Mouse (Mus musculus): ENCODE measurements at regions not wholly inside any gene's neighbourhood (a gene's known extent, or its start where the extent isn't known, plus 50 kb on each side); places are given as distances from the start of the nearest gene placed in this dataset.

DNA sequence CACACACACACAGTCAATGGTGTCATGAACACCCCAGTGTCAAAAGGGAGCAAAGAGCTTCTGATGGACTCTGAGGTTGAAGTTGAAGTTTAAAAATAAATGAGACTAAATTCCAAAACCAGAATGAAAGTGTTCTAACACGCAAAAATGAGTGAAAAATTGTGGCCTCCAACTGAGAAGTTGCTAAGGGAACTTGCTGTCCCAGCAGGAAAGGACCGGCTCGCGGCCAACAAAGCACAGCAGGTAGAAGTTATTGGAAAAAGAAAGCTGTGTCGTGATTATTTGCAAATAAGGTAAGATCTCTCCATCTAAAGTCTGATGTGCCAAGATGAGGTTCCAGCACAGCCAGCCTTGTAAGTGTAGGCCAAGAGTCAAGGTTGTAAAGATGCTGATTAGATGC is 169.7 kb downstream of the Nrp2 start:
- no peak for DNase-seq (ENCODE audit: low spot score in 2 of 2)
- intact Hi-C loops (cut with DNase I): no loop called here

DNA sequence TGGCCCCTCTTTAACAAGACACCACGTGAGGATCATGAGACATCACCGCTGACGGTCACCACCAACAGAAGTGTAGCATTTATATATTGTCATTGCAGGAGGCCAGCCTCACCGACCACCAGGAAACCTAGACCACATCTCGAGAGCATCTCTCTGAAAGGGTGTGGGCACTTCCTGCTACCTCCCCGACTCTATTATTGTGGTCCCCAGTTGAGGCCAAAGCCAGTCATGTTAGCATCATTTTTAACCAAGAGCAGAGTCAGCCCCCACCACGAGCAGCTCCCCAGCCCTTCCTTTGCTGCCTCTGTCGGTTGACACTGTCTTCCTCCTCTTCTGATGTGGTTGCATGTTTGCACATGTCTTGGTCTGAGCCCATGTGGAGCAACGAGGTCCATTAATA is 172.5 kb downstream of the Nrp2 start:
- DNase-seq (ENCODE audit: low spot score in 2 of 2): no peak
- intact Hi-C loops (cut with DNase I): no loop called here

DNA sequence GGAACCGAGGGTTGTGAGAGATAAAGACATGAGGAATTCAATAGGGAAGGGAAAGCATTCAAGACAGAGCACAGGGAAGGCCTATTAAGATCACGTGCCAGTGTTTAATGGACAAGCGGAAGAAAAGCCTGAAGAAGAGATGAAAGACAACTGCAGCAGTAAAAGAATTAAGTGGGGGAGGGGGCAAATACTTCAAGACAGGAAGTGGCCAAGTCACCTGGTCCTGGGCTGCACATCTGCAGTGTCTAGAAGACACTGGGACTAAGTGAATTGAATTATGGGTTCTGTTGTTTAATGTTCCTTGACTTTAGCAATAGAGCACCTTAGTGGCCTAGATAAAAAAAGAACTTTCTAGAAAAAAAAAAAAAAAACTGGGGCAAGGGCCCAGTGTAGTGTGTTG is 173.6 kb downstream of the Nrp2 start:
- intact Hi-C loops (cut with DNase I): no loop called here
- no peak for DNase-seq (ENCODE audit: low spot score in 2 of 2)

DNA sequence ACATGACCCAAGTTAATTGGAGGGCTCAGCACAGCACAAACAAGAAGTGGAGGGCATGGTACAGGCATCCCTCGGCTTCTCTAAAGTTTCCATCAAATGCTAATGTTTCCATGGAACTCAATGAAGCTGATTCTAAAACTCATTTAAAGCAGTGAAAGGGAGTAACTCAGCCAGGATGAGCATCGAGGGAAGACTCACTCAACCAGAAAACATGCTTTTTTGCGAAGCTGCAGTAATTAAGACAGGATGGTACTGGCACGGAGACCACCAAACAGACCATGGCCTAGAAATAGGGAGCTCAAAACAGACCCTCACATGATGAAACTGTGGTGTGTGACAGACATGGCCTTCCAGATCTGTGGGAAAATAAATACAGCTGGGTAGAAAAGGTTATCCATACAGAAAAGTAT is 177.8 kb downstream of the Nrp2 start:
- DNase-seq (ENCODE audit: low spot score in 2 of 2): no peak
- intact Hi-C loops (cut with DNase I): no loop called here

DNA sequence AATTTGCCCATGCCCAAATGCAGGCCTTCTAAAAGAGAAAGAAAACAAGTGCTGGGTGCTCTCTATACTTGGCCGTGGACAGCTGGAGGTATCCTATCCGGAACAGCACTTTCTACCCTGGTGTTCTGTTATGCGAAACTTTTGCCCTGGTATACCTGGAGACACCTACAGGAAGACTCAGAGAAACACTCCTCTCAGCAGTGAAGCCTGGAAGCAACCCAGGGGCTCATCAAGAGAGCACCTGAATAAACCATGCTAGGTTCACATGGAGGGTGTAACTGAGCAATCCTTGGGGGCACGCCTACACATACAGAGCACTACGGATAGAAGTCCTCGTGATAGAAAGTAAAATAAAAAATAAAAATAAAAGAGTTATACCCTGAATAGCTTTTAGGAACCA is 178.4 kb downstream of the Nrp2 start:
- intact Hi-C loops (cut with DNase I): no loop called here
- no peak for DNase-seq (ENCODE audit: low spot score in 2 of 2)

DNA sequence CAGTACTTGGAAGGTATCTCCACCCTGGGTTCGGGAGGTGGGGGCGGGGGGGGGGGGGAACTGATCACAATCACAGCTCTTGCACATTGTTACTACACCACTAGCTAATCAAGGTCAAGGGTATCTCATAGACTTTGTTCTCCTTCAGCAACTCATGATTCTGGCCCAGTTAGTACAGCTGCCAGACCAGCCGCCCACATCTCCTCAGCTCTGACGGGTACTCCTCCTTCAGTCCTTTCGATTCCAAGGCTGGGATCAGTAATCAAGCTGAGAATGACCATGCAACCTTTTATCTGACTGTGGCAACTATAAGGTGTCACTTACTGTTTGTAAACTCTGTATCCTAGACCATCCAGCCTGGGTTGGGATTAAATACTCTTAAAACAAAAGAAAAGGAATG is 178.9 kb downstream of the Nrp2 start:
- peak in 1 of 2 experiments; percentile 14 for DNase-seq (ENCODE audit: low spot score in 2 of 2)
- intact Hi-C loops (cut with DNase I): no loop called here

DNA sequence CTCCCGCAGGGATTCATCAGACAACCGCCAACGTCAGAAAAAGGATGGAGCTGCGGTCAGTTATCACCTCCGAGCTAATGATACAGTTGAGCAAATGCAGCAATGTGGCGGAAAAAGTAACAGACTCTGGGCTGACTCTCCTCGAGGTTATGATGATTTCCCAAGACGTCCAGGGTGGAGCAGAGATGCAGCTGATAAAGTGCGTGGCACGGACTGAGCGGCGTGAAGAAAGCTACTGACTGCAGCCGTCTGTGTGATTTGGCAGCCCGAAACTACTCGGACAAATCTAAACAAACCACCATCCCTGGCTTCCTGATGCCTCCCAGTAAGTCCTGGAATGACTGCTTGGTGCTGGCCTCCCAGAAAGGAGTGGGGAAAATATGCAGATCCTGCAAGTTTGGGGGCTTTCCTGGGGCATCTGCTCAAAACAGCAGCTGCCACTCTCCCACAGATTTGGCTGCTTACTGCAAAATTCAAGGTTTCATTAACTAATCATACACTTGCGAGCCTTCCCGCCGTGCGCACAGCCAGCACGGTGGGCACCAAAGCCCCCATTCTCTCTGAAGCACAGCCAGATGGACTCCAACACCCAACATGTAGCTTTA is 181.9 kb downstream of the Nrp2 start:
- no peak for DNase-seq (ENCODE audit: low spot score in 2 of 2)
- intact Hi-C loops (cut with DNase I): no loop called here

DNA sequence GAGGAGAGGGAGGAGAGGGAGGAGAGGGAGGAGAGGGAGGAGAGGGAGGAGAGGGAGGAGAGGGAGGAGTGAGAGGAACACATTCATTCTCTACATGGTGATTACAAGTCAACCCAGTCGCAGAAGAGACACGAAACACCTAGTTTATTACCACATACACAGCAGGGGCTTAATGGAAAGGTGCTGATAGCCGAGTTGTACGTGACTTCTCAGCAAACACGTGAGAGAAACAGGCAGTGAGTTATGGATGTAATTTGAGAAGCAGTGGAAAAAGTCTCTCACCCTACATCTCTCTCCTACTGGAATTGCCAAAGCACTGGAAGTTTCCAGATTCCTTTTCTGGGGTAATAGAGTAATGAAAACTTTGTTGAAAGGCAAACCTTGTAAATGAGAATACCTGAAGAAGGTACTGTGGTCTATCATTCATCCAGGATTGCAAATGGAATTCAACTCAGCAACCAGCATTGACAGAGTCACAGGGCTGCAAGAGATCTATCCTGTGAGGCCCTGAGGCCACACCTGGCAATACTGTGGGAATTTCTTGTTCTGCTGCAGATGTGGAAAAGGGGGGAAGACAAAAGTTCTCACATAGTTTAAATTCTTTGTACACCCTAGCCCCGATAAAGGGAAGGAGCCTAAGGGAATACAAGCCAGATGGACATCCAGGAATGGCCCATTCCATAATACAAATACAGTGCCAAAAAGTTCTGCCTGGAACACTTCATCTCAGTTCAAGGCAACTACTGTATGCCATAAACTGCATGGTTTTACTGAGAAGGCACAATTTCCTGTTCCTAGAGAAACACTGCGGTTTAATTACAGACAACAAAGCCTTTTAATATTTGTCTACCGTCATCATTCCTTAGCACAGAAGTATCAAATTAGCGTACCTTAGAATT is 184.7 kb downstream of the Nrp2 start:
- intact Hi-C loops (cut with DNase I): no loop called here

DNA sequence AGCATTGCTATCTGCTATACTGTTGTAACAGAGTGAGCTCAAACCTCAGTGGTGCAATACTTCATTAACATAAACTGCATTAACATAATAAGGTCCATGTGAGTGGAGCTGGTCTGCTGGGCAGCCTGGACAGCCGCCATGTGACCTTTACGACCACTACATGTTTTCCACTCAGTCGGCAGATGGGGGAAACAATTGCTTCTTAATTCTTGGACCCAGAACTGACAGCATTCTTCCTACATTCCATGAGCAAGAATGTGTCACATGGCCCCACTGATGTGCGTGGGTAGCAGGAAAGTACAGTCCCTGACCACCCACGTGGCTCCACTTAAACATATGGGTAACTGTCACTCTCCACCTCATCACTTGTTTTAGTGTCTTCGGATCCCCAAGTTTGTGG is 198.3 kb downstream of the Nrp2 start:
- intact Hi-C loops (cut with DNase I): no loop called here
- peak; percentile 70 to 88 for DNase-seq (ENCODE audit: low spot score in 2 of 2)

More for the DNA sequence above, 184.7 kb downstream of the Nrp2 start:
- DNase-seq (ENCODE audit: low spot score in 2 of 2): no peak

DNA sequence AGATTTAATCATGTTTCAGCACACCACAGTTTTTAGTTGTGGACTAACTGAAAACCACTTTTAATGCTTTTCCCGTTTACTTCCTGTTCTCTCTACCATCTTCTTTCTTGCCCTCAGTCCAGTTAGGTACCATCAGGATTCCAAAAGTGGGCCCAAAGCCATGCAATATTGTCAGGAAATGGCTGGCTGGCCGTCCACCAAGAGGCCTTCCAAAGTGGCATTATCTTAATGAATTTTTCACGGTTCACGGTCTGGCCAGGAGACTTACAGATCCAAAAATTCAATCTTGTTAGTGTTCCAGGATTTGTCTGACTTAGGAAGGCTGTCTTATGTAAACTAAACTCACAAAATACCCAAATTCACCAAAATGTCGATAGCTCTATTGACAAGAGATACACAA is 198.8 kb downstream of the Nrp2 start:
- DNase-seq (ENCODE audit: low spot score in 2 of 2): no peak
- intact Hi-C loops (cut with DNase I): no loop called here

DNA sequence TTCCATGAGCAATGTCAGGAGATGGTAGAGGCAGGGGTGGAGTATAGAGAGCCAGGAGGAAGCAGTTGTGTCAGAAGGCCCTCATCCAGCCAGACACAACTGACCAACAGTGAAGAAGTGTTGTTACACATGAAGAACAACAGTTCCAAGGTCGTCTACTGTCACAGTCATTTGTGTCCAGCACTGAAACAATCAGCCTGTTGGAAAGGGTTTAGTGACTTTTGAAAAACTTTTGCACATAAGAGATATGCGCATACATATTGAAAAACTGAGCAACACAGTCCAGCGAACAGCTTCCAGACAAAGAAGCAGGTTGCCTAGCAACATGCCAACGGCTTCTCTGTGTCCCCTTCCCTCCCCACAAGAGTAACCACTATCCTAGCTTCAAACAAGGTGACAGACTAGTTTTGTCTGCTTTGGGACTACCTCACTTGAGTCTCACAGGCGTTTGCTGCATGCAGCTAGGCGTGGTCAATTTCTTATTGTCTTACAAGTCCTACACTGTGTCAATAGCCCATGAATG is 199.9 kb downstream of the Nrp2 start:
- DNase-seq (ENCODE audit: low spot score in 2 of 2): no peak
- intact Hi-C loops (cut with DNase I): no loop called here

DNA sequence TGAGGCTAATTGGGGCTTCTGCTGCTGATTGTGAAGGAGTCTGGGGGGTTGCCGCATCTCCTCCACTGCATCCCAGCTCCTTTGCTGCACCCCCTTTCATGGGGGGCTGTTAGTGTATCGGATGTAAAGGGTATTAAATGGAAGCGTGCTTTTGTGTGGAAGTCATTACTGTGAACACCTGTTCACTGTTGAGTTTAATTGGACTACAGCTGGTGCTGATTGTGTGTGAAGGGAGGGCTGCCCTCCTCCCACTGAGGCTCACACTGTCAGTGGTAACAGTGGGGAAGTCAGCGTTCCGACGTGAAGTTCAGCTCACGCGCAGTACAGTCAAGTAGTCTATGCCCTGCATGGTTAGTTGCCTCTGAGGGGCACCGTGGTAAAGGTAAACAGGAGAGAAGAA is 202.7 kb downstream of the Nrp2 start:
- DNase-seq (ENCODE audit: low spot score in 2 of 2): no peak
- intact Hi-C loops (cut with DNase I): loop anchor here (5.0 kb wide), 1 partner anchor 218 kb away; no protein-coding TSS in a partner anchor

DNA sequence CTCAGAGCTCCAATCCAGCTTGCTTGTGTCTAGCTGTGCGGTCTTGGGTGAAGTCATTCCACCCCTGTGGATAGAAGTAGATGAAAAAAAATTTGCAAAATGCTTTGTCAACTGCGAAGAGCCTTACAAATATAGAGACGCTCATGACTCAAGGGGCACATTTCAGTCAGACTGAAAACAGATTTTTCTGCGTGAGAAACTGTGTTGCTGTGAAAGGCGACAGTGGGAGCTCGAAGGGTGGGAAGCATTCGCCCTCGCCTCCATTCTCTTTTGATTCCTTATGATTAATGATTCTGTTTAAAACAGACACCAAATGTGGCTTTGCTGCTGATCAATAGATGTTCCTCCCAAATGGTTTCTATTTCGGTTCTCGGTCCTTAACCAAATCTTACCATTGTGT is 204.2 kb downstream of the Nrp2 start:
- intact Hi-C loops (cut with DNase I): loop anchor here (5.0 kb wide), 1 partner anchor 220 kb away; no protein-coding TSS in a partner anchor
- DNase-seq (ENCODE audit: low spot score in 2 of 2): peak in 1 of 2 experiments; percentile 47
